Mouse (Mus musculus) liver, adult 2 months (tissue): ENCODE measurements around the gene Cdk12. TPM values are rescaled to one million over a fixed set of nuclear protein-coding genes. Genes with fewer than 3 reads are reported as not detected.
"Not testable (repeated sequence)": the region's sequence is repeated elsewhere in the genome, so short reads cannot be mapped to it uniquely, and the experiment has no call there.

ENCODE experiments used
- DNase-seq: peaks from one replicate; pipeline ENCODE4 v3.0.0-alpha.2; 2011; ENCODE audit warnings: low read depth, low spot score; ENCODE audit errors: extremely low read depth
- H3K27ac ChIP-seq: fragments of 200-500 bp; replicated peaks from 2 replicates; pipeline ENCODE4 v1.5.1; 2012; ENCODE audit warnings: low read depth, mild to moderate bottlenecking, control low read depth, inconsistent platforms, low read length; ENCODE audit not compliant: insufficient read depth
- H3K27me3 ChIP-seq: fragments of 200-500 bp; 2 replicates; pipeline ENCODE4 v1.6.1; 2012; ENCODE audit warnings: mild to moderate bottlenecking, moderate library complexity, low read length, inconsistent platforms; ENCODE audit not compliant: control insufficient read depth, insufficient read depth
- H3K36me3 ChIP-seq: fragments of 200-500 bp; 2 replicates; pipeline ENCODE4 v1.6.1; 2012; ENCODE audit warnings: low read length, inconsistent platforms; ENCODE audit not compliant: control insufficient read depth, insufficient read depth
- H3K4me1 ChIP-seq: fragments of 200-500 bp; 2 replicates; pipeline ENCODE4 v1.6.1; 2011; ENCODE audit warnings: low read length; ENCODE audit not compliant: control insufficient read depth, insufficient read depth
- H3K4me3 ChIP-seq: fragments of 200-500 bp; 2 replicates; pipeline ENCODE4 v1.5.1; 2011; ENCODE audit warnings: low read depth, mild to moderate bottlenecking, control low read depth, low read length, moderate library complexity; ENCODE audit not compliant: insufficient read depth
- H3K79me2 ChIP-seq: fragments of 200-500 bp; 2 replicates; pipeline ENCODE4 v1.6.1; 2012; ENCODE audit warnings: inconsistent platforms, mild to moderate bottlenecking, low read length, moderate library complexity; ENCODE audit not compliant: control insufficient read depth, insufficient read depth
- H3K9ac ChIP-seq: fragments of 200-500 bp; 2 replicates; pipeline ENCODE4 v1.6.1; 2012; ENCODE audit warnings: low read depth, mild to moderate bottlenecking, control low read depth, inconsistent platforms, low read length
- CTCF ChIP-seq: fragments of 200-500 bp; IDR thresholded peaks from 2 replicates; pipeline ENCODE4 v1.5.1; 2011; ENCODE audit warnings: low read depth, low read length, control low read depth
- POLR2A ChIP-seq: fragments of 200-500 bp; IDR thresholded peaks from 2 replicates; pipeline ENCODE4 v1.6.1; 2011; ENCODE audit warnings: low read length, control low read depth; ENCODE audit not compliant: insufficient read depth; ENCODE audit errors: extremely low read depth
- WGBS: fragments of 180-500 bp; shearing (Covaris S2); methylation state at CpG from one replicate; pipeline ENCODE4 v1.1.7; 2018; 5-methylcytosine and 5-hydroxymethylcytosine counted together
- polyA plus RNA-seq: library from polyadenylated mRNA; depleted of rRNA; stranded (reverse); fragments of >200 nt; gene quantifications from 2 replicates; pipeline ENCODE4 v1.2.3, GENCODE M21; 2012
- total RNA-seq: library from RNA; depleted of rRNA; stranded (reverse); fragments of >200 nt; gene quantifications from 2 replicates; pipeline ENCODE4 v1.2.3, GENCODE M21; 2014

Cdk12 gene
- total and polyA plus RNA-seq, 2 experiments: 7.9 to 19.5 TPM

- Histone ChIP-seq H3K27ac (no peak overlapping the region), H3K36me3 (peaks cover 68% of the 10 kb centered on the region), H3K4me3 (no peak overlapping the region), H3K79me2 (no peaks in the 10 kb centered on the region), H3K4me1 (no peaks in the 10 kb centered on the region), H3K9ac (no peak overlapping the region), H3K27me3 (no peaks in the 10 kb centered on the region)
- 95% methylated on average over 3 of the region's 3 CpGs for WGBS
- no peak for TF ChIP-seq POLR2A
- no peak for TF ChIP-seq CTCF
- no peak for DNase-seq
These were observed 36.1 kb downstream of the Cdk12 start for GRCm38 (mm10) chr11:98238995-98239394.

GRCm38 (mm10) chr11:98242910-98243309 is 40.1 kb downstream of the Cdk12 start:
- WGBS: 74% methylated on average over 3 of the region's 3 CpGs
- H3K36me3 ChIP-seq: peaks cover 65% of the 10 kb centered on the region
- not testable (repeated sequence) for H3K27me3 ChIP-seq

GRCm38 (mm10) chr11:98244415-98244814 is 41.6 kb downstream of the Cdk12 start:
- no peak for TF ChIP-seq POLR2A
- TF ChIP-seq CTCF: no peak
- Histone ChIP-seq H3K9ac (no peak overlapping the region), H3K27me3 (no peaks in the 10 kb centered on the region), H3K4me1 (no peaks in the 10 kb centered on the region), H3K4me3 (no peak overlapping the region), H3K79me2 (no peaks in the 10 kb centered on the region), H3K36me3 (peaks cover 59% of the 10 kb centered on the region), H3K27ac (no peak overlapping the region)
- WGBS: 94% methylated on average over 3 of the region's 3 CpGs
- no peak for DNase-seq

More at GRCm38 (mm10) chr11:98242910-98243309, 40.1 kb downstream of the Cdk12 start:
- not testable (repeated sequence) for H3K9ac ChIP-seq, H3K79me2 ChIP-seq, H3K4me3 ChIP-seq, H3K27ac ChIP-seq, DNase-seq, H3K4me1 ChIP-seq

DNA sequence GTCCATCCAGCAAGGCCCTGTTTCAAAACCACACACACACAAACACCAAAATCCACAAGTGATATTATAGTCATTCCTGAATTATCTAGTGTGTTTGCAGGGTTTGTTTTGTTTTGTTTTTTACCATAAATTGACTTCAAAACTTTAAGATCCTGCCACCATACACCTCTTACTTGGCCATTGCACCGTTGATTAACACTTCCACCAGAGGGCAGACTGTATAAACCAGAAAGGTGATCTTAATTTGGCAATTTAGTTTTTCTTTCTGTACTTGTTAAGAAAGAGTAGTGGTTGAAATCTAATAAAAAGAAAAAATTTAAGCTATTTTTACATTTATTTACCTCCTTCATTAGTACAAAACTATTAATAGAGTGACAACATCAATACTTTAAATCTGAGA is 44.5 kb downstream of the Cdk12 start:
- TF ChIP-seq POLR2A (no peak), CTCF (0 out of 2 replicates have a peak, but pooled peaks have one; percentile 18)
- Histone ChIP-seq H3K9ac (no peak overlapping the region), H3K79me2 (no peaks in the 10 kb centered on the region), H3K27me3 (no peaks in the 10 kb centered on the region), H3K4me1 (no peaks in the 10 kb centered on the region), H3K4me3 (no peak overlapping the region), H3K36me3 (peaks cover 46% of the 10 kb centered on the region), H3K27ac (no peak overlapping the region)
- WGBS: 70% methylated on average over 1 of the region's 1 CpGs
- no peak for DNase-seq

DNA sequence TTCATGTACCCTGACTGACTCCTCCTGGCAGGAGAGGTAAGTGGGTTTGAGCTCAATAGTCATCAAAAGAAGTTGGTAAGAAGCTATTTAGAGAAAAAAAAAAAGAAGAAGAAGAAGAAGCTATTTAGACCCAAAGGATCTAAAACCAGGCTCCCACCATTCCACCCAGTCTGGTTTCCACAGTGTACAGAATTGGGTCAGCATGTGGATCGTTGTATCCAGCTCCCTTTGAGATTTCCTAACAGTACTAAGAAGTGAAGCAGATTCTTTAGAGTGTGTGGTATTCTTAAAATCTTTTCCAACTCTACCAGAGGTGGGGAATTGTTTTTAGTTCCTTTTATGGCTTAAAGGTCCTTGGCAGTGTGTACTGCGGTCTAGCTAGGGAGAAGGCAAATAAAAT is 50.9 kb downstream of the Cdk12 start:
- 88% methylated on average over 2 of the region's 2 CpGs for WGBS
- H3K4me1 ChIP-seq: no peaks in the 10 kb centered on the region
- no peak overlapping the region for H3K9ac ChIP-seq
- H3K79me2 ChIP-seq: no peaks in the 10 kb centered on the region
- DNase-seq: no peak
- TF ChIP-seq POLR2A: no peak
- TF ChIP-seq CTCF: no peak
- no peak overlapping the region for H3K4me3 ChIP-seq
- no peaks in the 10 kb centered on the region for H3K27me3 ChIP-seq
- no peak overlapping the region for H3K27ac ChIP-seq
- peaks cover 17% of the 10 kb centered on the region for H3K36me3 ChIP-seq

DNA sequence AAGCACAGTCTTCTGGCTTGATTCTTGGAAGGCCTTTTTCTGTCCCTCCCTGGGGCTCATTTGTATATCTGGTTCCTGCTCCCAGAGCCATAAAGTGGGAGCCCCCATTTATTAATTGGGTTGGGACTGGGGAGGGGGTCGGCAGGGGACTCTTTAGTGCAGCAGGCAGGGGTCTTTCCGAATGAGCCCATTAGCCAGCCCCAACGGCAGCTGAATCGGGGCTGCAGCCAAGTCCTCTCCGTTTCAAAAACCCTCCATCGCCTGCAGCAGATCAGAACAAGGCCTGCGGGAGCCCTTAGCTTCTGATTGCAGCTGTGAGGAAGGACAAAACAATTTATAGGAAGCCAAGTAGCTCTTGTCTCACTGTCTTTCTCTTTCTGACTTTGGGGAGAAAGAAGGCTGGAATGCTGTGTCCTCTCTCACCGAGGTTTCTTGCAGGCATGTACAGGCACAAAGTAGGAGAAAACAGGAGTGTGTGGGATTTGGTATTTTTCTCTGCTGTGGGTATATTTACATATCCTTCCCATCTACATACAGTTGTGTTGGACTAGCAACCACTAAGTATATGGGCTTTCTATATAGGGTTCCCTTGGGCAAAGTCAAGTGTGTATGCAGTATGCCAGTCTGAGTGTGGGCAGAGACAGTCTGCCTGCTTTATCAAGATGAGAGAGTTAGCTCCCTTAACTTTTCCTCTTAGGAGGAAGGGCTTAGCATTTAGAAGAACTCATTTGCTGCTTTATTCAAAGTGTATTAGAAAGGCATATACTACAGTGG is 58.0 kb downstream of the Cdk12 start:
- no peaks in the 10 kb centered on the region for H3K27me3 ChIP-seq
- 87% methylated on average over 8 of the region's 8 CpGs for WGBS
- no peak overlapping the region for H3K4me3 ChIP-seq
- H3K4me1 ChIP-seq: no peaks in the 10 kb centered on the region
- no peaks in the 10 kb centered on the region for H3K79me2 ChIP-seq
- H3K36me3 ChIP-seq: peaks cover 21% of the 10 kb centered on the region
- H3K9ac ChIP-seq: no peak overlapping the region
- no peak for TF ChIP-seq CTCF
- no peak for TF ChIP-seq POLR2A
- no peak for DNase-seq
- no peak overlapping the region for H3K27ac ChIP-seq
